Comparison of ENCODE assay signal across 19 mouse cellular contexts in genomic region chr4:87751515-87751864, GRCm38 (mm10).
DNase-seq lines count a peak whose midpoint lies in the region; ATAC-seq and TF ChIP-seq lines count a peak whose summit lies in the region.
"Had no signal": no experiment of that assay in that cellular context is flagged by ENCODE, and none has a peak within 500 bp of the region (broad histone marks: within the 10 kb centered on the region; RNA-seq: fewer than 3 reads in every experiment).

No protein-coding gene starts in this region.

- peaks cover 0 to 9% of the 10 kb centered on the region in 2 experiments; a peak in 3 of 4 replicates for H3K4me1 ChIP-seq in MEL (ENCODE audit: control insufficient read depth in 1 of 2, insufficient read depth in 2 of 2, low read length in 2 of 2)
- H3K4me1 ChIP-seq in liver, embryonic 14.5 days (replicated peaks; ENCODE audit: control insufficient read depth in 2 of 2, insufficient read depth in 2 of 2, low read length in 1 of 2): peaks cover 14 to 17% of the 10 kb centered on the region in 2 experiments
- no peaks in the 10 kb centered on the region for H3K4me1 ChIP-seq in hindbrain, postnatal 0 days (ENCODE audit: insufficient read depth, low read length)

- H3K9me3 ChIP-seq in MEL (replicated peaks; ENCODE audit: insufficient read depth, low read length): no peaks in the 10 kb centered on the region
- H3K9me3 ChIP-seq in liver, embryonic 14.5 days (ENCODE audit: control insufficient read depth, low read length): no peaks in the 10 kb centered on the region
- H3K9me3 ChIP-seq in hindbrain, postnatal 0 days (ENCODE audit: low read length): no peaks in the 10 kb centered on the region
- H3K9me3 ChIP-seq: forebrain, embryonic 15.5 days; heart, embryonic 12.5 days; hindbrain, embryonic 15.5 days had no signal

- no peaks in the 10 kb centered on the region for H3K27me3 ChIP-seq in MEL (ENCODE audit: control insufficient read depth in 1 of 2, insufficient read depth in 2 of 2, low read length in 2 of 2)
- H3K27me3 ChIP-seq in liver, embryonic 14.5 days (ENCODE audit: control insufficient read depth, insufficient read depth, low read length): no peaks in the 10 kb centered on the region
- no peaks in the 10 kb centered on the region for H3K27me3 ChIP-seq in hindbrain, postnatal 0 days (ENCODE audit: insufficient read depth, low read length)
- H3K27me3 ChIP-seq: CH12.LX; forebrain, embryonic 15.5 days; heart, embryonic 12.5 days; hindbrain, embryonic 15.5 days had no signal

- no peak for TF ChIP-seq CTCF in MEL (IDR thresholded peaks at IDR 0.05 in 2 of 3, conservative IDR thresholded peaks at IDR 0.05 in 1 of 3; ENCODE audit: control insufficient read depth in 1 of 3, insufficient read depth in 1 of 3, low read depth in 2 of 3, low read length in 3 of 3, poor library complexity in 1 of 3, severe bottlenecking in 1 of 3)
- no peak for TF ChIP-seq CTCF in liver, embryonic 14.5 days (IDR thresholded peaks at IDR 0.05; ENCODE audit: low read depth)
- TF ChIP-seq CTCF in hindbrain, postnatal 0 days (IDR thresholded peaks at IDR 0.05; ENCODE audit: low read depth): no peak

- no peaks in the 10 kb centered on the region for H3K79me2 ChIP-seq in MEL (ENCODE audit: control insufficient read depth, insufficient read depth, low read length, poor library complexity)

- no peak for TF ChIP-seq RAD21 in MEL (IDR thresholded peaks at IDR 0.05; ENCODE audit: low read depth, low read length)

- H3K36me3 ChIP-seq in MEL (ENCODE audit: control insufficient read depth in 1 of 2, insufficient read depth in 2 of 2, low read length in 2 of 2): peaks cover 0 to 10% of the 10 kb centered on the region in 2 experiments; a peak in 2 of 4 replicates
- no peaks in the 10 kb centered on the region for H3K36me3 ChIP-seq in liver, embryonic 14.5 days (replicated peaks; ENCODE audit: control insufficient read depth, insufficient read depth, low read depth)
- H3K36me3 ChIP-seq in hindbrain, postnatal 0 days (ENCODE audit: insufficient read depth, low read length): no peaks in the 10 kb centered on the region
- H3K36me3 ChIP-seq: forebrain, embryonic 15.5 days; heart, embryonic 12.5 days; hindbrain, embryonic 15.5 days had no signal

- TF ChIP-seq POLR2A in MEL (IDR thresholded peaks at IDR 0.05; ENCODE audit: control insufficient read depth in 1 of 2, insufficient read depth in 1 of 2, low read depth in 1 of 2, low read length in 2 of 2, poor library complexity in 1 of 2): no peak

- no peak for DNase-seq in MEL (ENCODE audit: low read depth, low spot score)
- DNase-seq in liver, embryonic 14.5 days (ENCODE audit: low read depth in 3 of 3, low spot score in 3 of 3): peak in 1 of 3 experiments; percentile 4
- no peak for DNase-seq in kidney, postnatal 25 days
- DNase-seq in right cerebral cortex, postnatal 36 days (ENCODE audit: low spot score in 2 of 2): no peak
- DNase-seq in hindbrain, postnatal 0 days (ENCODE audit: low spot score): no peak
- DNase-seq: adrenal gland, adult 2 months; adrenal gland, postnatal 25 days; cerebellum, adult 11 months; cerebellum, adult 9-10 months; cerebellum, postnatal 25 days; gastrocnemius, postnatal 10 days; heart, adult 2 months had no signal

- no peak overlapping the region for H3K27ac ChIP-seq in MEL (ENCODE audit: control insufficient read depth, low read depth, low read length)
- no peak overlapping the region for H3K27ac ChIP-seq in liver, embryonic 14.5 days
- H3K27ac ChIP-seq in hindbrain, postnatal 0 days: no peak overlapping the region
- H3K27ac ChIP-seq: forebrain, embryonic 15.5 days; heart, adult 2 months; hindbrain, embryonic 15.5 days had no signal

- ATAC-seq in erythroblast, adult 5-6 weeks (replicated peaks; ENCODE audit: low FRiP score, poor library complexity, severe bottlenecking): peak; percentile 38; the same call in 1 of the 2 replicates
- ATAC-seq in liver, embryonic 14.5 days (ENCODE audit: insufficient read depth): peak; percentile 80
- peak; percentile 35; the same call in 1 of the 2 replicates for ATAC-seq in megakaryocyte progenitor cell, adult 5-6 weeks (replicated peaks; ENCODE audit: poor library complexity)
- no peak for ATAC-seq in hindbrain, postnatal 0 days
- ATAC-seq: forebrain, embryonic 15.5 days had no signal

- H3K4me3 ChIP-seq in MEL (ENCODE audit: control insufficient read depth in 1 of 2, insufficient read depth in 1 of 2, low read depth in 2 of 2, low read length in 2 of 2): no peak overlapping the region
- H3K4me3 ChIP-seq in liver, embryonic 14.5 days (ENCODE audit: insufficient read depth in 1 of 2, low read depth in 2 of 2, low read length in 2 of 2): no peak overlapping the region
- no peak overlapping the region for H3K4me3 ChIP-seq in hindbrain, postnatal 0 days (ENCODE audit: low read length)
- H3K4me3 ChIP-seq: erythroblast, embryonic 14.5 days; forebrain, embryonic 15.5 days; heart, adult 2 months; heart, embryonic 12.5 days; hindbrain, embryonic 15.5 days had no signal

- 19% methylated on average over 2 of the region's 2 CpGs for WGBS in liver, embryonic 14.5 days (ENCODE audit: insufficient replicate concordance)
- 94% methylated on average over 2 of the region's 2 CpGs for WGBS in hindbrain, postnatal 0 days

- H3K9ac ChIP-seq in MEL (ENCODE audit: control insufficient read depth, low read depth, low read length, poor library complexity, severe bottlenecking): no peak overlapping the region
- H3K9ac ChIP-seq in liver, embryonic 14.5 days (replicated peaks): no peak overlapping the region
- H3K9ac ChIP-seq in hindbrain, postnatal 0 days (replicated peaks; ENCODE audit: low read length): no peak overlapping the region
- H3K9ac ChIP-seq: forebrain, embryonic 15.5 days; heart, embryonic 12.5 days; hindbrain, embryonic 15.5 days had no signal

- peak overlapping the region; percentile 36 for H3K4me2 ChIP-seq in liver, embryonic 14.5 days (ENCODE audit: low read depth)
- no peak overlapping the region for H3K4me2 ChIP-seq in hindbrain, postnatal 0 days (ENCODE audit: low read depth, low read length)
- H3K4me2 ChIP-seq: forebrain, embryonic 15.5 days; heart, embryonic 12.5 days; hindbrain, embryonic 15.5 days had no signal

- TF ChIP-seq EP300 in MEL (IDR thresholded peaks at IDR 0.05; ENCODE audit: low read depth in 1 of 2, low read length in 2 of 2): no peak
- TF ChIP-seq EP300 in liver, embryonic 14.5 days (IDR thresholded peaks at IDR 0.05; ENCODE audit: low read depth): no peak; the same call in 1 of the 2 replicates

TF ChIP-seq in MEL, 35 proteins besides CTCF, POLR2A, EP300 and RAD21:
- TF ChIP-seq SIN3A (IDR thresholded peaks at IDR 0.05; ENCODE audit: low read length) (no peak), GABPA (IDR thresholded peaks at IDR 0.05; ENCODE audit: low read depth, low read length) (no peak), RCOR1 (IDR thresholded peaks at IDR 0.05; ENCODE audit: low read depth, low read length) (peak; percentile 7; the same call in 1 of the 2 replicates), GATA1 (IDR thresholded peaks at IDR 0.05; ENCODE audit: low read depth, low read length) (no peak)
